Mouse (Mus musculus) lung, adult 2 months (tissue): ENCODE data around the gene Samd4.

Experiments used
- CTCF ChIP-seq: fragments of 200-500 bp; IDR thresholded peaks from 2 replicates; pipeline ENCODE4 v1.5.1; 2011; ENCODE audit warnings: mild to moderate bottlenecking, low read length, control low read depth; ENCODE audit not compliant: insufficient read depth
- POLR2A ChIP-seq: fragments of 200-500 bp; IDR thresholded peaks from 2 replicates; pipeline ENCODE4 v1.6.1; 2011; ENCODE audit warnings: low read depth, mild to moderate bottlenecking, control low read depth, low read length, borderline replicate concordance; ENCODE audit errors: extremely low read depth

DNA sequence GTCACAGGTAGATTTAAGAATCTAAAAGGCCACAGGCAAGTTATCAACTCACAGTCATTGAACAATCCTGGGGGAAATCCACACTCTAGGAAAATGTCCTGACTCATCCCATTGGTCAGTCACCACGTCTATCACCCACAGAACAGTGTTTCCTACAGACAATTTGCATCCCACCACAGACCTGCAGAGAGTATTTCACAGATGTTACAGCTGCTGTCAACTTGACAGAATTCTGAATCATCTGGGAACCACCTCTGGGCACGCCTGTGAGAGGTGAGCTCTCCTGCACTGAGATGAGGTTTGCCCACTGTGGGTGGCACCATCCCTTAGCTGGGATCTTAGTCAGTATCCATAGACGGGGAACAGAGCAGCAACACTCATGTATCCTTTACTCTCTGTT lies 224.8 kb downstream of the Samd4 start:
- TF ChIP-seq POLR2A (no peak), CTCF (no peak)
